Mouse (Mus musculus) ES-Bruce4 (cell line): ENCODE results near the gene Gpn3. TPM values are rescaled to one million over a fixed set of nuclear protein-coding genes. Genes with fewer than 3 reads are reported as not detected.

ENCODE experiments used
- H3K27ac ChIP-seq: 2 replicates; pipeline ENCODE4 v1.5.1; 2012; ENCODE audit warnings: low read length, inconsistent platforms; ENCODE audit not compliant: insufficient read depth
- H3K27me3 ChIP-seq: 2 replicates; pipeline ENCODE4 v1.6.1; 2012; ENCODE audit warnings: mild to moderate bottlenecking, low read length, inconsistent platforms; ENCODE audit not compliant: control insufficient read depth, poor library complexity, insufficient read depth, severe bottlenecking
- H3K36me3 ChIP-seq: 2 replicates; pipeline ENCODE4 v1.6.1; 2012; ENCODE audit warnings: inconsistent platforms, mild to moderate bottlenecking, low read length, moderate library complexity; ENCODE audit not compliant: control insufficient read depth, poor library complexity, insufficient read depth, severe bottlenecking
- H3K4me1 ChIP-seq: one replicate; pipeline ENCODE4 v1.8.1; 2011; ENCODE audit warnings: low read length; ENCODE audit not compliant: control insufficient read depth, insufficient read depth
- H3K4me3 ChIP-seq: 2 replicates; pipeline ENCODE4 v1.5.1; 2011; ENCODE audit warnings: low read depth, mild to moderate bottlenecking, low read length
- H3K9ac ChIP-seq: 2 replicates; pipeline ENCODE4 v1.6.1; 2012; ENCODE audit warnings: low read depth, mild to moderate bottlenecking, inconsistent platforms; ENCODE audit not compliant: poor library complexity, severe bottlenecking
- H3K9me3 ChIP-seq: replicated peaks from 2 replicates; pipeline ENCODE4 v1.6.1; 2012; ENCODE audit warnings: mild to moderate bottlenecking, low read length, inconsistent platforms; ENCODE audit not compliant: control insufficient read depth, poor library complexity, insufficient read depth, severe bottlenecking
- CTCF ChIP-seq: IDR thresholded peaks from one replicate; pipeline ENCODE4 v1.8.1; 2011; ENCODE audit warnings: low read depth, low read length
- EP300 ChIP-seq: IDR thresholded peaks from 2 replicates; pipeline ENCODE4 v1.6.1; 2011; ENCODE audit warnings: low read depth, low read length; ENCODE audit not compliant: insufficient read depth
- POLR2A ChIP-seq: IDR thresholded peaks from one replicate; pipeline ENCODE4 v1.8.1; 2011; ENCODE audit warnings: low read length; ENCODE audit not compliant: insufficient read depth
- polyA plus RNA-seq: library from polyadenylated mRNA; stranded (reverse); fragments of >200 nt; gene quantifications from 2 replicates; pipeline ENCODE4 v1.2.4, GENCODE M21; 2011; ENCODE audit warnings: low read depth; ENCODE audit not compliant: missing spikeins, insufficient read depth, insufficient read length

Gpn3 gene
- polyA plus RNA-seq, 1 experiment, result 71.9 TPM

GRCm38 (mm10) chr5:122401303-122401640, 29.6 kb downstream of the Gpn3 start:
- Histone ChIP-seq H3K27ac (no peak overlapping the region), H3K9ac (no peak overlapping the region), H3K9me3 (no peaks in the 10 kb centered on the region), H3K36me3 (peaks cover 7% of the 10 kb centered on the region; the same call in 1 of the 2 replicates), H3K4me3 (no peak overlapping the region), H3K4me1 (no peaks in the 10 kb centered on the region), H3K27me3 (no peaks in the 10 kb centered on the region)
- TF ChIP-seq POLR2A (no peak), CTCF (peak; percentile 98), EP300 (no peak)

- Histone ChIP-seq H3K27ac (no peak overlapping the region), H3K9me3 (no peaks in the 10 kb centered on the region), H3K27me3 (no peaks in the 10 kb centered on the region), H3K4me1 (no peaks in the 10 kb centered on the region), H3K9ac (no peak overlapping the region), H3K36me3 (peaks cover 7% of the 10 kb centered on the region; the same call in 1 of the 2 replicates), H3K4me3 (no peak overlapping the region)
- TF ChIP-seq CTCF (no peak), EP300 (no peak), POLR2A (no peak)
These were observed 30.5 kb downstream of the Gpn3 start for GRCm38 (mm10) chr5:122402160-122402559.

GRCm38 (mm10) chr5:122402772-122403171, 31.1 kb downstream of the Gpn3 start:
- H3K9me3 ChIP-seq, result no peaks in the 10 kb centered on the region
- peaks cover 7% of the 10 kb centered on the region; the same call in 1 of the 2 replicates for H3K36me3 ChIP-seq
- H3K27me3 ChIP-seq, result no peaks in the 10 kb centered on the region
- TF ChIP-seq POLR2A, result no peak
- TF ChIP-seq EP300, result no peak
- no peak for TF ChIP-seq CTCF
- H3K4me3 ChIP-seq, result no peak overlapping the region
- H3K9ac ChIP-seq, result no peak overlapping the region
- no peak overlapping the region for H3K27ac ChIP-seq
- no peaks in the 10 kb centered on the region for H3K4me1 ChIP-seq

GRCm38 (mm10) chr5:122403362-122403761, 31.7 kb downstream of the Gpn3 start:
- H3K27ac ChIP-seq, result no peak overlapping the region
- no peaks in the 10 kb centered on the region for H3K27me3 ChIP-seq
- no peaks in the 10 kb centered on the region for H3K9me3 ChIP-seq
- peaks cover 7% of the 10 kb centered on the region; the same call in 1 of the 2 replicates for H3K36me3 ChIP-seq
- TF ChIP-seq POLR2A, result no peak
- TF ChIP-seq EP300, result no peak
- H3K4me1 ChIP-seq, result no peaks in the 10 kb centered on the region
- no peak overlapping the region for H3K4me3 ChIP-seq
- H3K9ac ChIP-seq, result no peak overlapping the region

GRCm38 (mm10) chr5:122405537-122405936, 33.9 kb downstream of the Gpn3 start:
- Histone ChIP-seq H3K9ac (no peak overlapping the region), H3K4me3 (no peak overlapping the region), H3K36me3 (peaks cover 7% of the 10 kb centered on the region; the same call in 1 of the 2 replicates), H3K4me1 (no peaks in the 10 kb centered on the region), H3K27me3 (no peaks in the 10 kb centered on the region), H3K27ac (no peak overlapping the region), H3K9me3 (no peaks in the 10 kb centered on the region)
- TF ChIP-seq EP300 (no peak), CTCF (no peak), POLR2A (no peak)

GRCm38 (mm10) chr5:122409692-122410645, 38.3 kb downstream of the Gpn3 start:
- Histone ChIP-seq H3K27ac (no peak overlapping the region), H3K9ac (no peak overlapping the region), H3K27me3 (no peaks in the 10 kb centered on the region), H3K36me3 (0 out of 2 replicates have a peak, but pooled peaks cover 2% of the 10 kb centered on the region), H3K9me3 (no peaks in the 10 kb centered on the region), H3K4me1 (no peaks in the 10 kb centered on the region), H3K4me3 (peak overlapping the region; percentile 10; the same call in 1 of the 2 replicates)
- TF ChIP-seq POLR2A, result no peak
- peak; percentile 32 for TF ChIP-seq CTCF
